Comparison of ENCODE assay signal across 25 mouse cellular contexts in the genomic region with DNA sequence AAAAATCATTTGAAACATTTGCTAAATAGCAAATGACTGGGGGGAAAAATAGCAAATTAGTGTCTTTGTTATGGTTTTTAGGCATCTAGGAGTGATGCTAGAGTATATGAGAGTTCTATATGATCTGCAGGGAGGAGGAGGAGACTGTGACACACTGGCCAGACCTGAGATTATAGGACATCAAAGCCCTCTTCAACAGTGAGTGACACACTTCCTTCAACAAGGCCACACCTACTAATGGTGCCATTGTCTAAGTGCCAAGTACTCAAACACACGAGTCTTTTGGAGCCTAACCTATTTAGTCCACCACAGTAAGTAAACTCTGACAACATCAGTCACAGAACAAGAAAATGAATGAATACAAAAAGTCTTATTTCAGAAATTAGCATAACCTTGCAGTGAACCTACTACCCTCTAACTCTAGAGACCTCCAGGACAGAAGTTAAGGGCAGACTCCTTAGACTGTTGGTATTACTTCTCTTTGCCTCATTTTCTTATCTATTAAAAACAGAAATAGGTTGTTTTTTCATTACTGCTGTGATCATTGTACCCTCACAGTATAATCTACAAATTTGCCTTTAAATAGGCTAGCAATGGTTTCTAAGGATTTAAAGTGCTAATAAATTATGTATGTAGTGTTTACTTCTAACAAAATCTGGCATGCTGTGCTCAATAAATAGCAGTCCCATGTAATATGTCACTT. TPM values are rescaled to one million over a fixed set of nuclear protein-coding genes. Genes with fewer than 3 reads are reported as not detected.
DNase-seq lines count a peak whose midpoint lies in the region; ATAC-seq and TF ChIP-seq lines count a peak whose summit lies in the region.
"Had no signal": no experiment of that assay in that cellular context is flagged by ENCODE, and none has a peak within 500 bp of the region (broad histone marks: within the 10 kb centered on the region; RNA-seq: fewer than 3 reads in every experiment).

No protein-coding gene starts in this region.

- no peak for TF ChIP-seq RAD21 in MEL (IDR thresholded peaks at IDR 0.05; ENCODE audit: low read depth, low read length)

- H3K36me3 ChIP-seq in liver, adult 2 months (ENCODE audit: control insufficient read depth, insufficient read depth, low read length): no peaks in the 10 kb centered on the region
- peaks cover 0 to 27% of the 10 kb centered on the region in 2 experiments; a peak in 2 of 4 replicates for H3K36me3 ChIP-seq in MEL (ENCODE audit: control insufficient read depth in 1 of 2, insufficient read depth in 2 of 2, low read length in 2 of 2)
- H3K36me3 ChIP-seq: heart, embryonic 15.5 days had no signal

- H3K9me3 ChIP-seq in MEL (replicated peaks; ENCODE audit: insufficient read depth, low read length): no peaks in the 10 kb centered on the region
- H3K9me3 ChIP-seq: forebrain, embryonic 12.5 days; heart, embryonic 15.5 days; hindbrain, embryonic 10.5 days had no signal

- TF ChIP-seq CTCF in liver, adult 2 months (IDR thresholded peaks at IDR 0.05; ENCODE audit: low read depth, low read length): no peak
- no peak for TF ChIP-seq CTCF in MEL (IDR thresholded peaks at IDR 0.05 in 2 of 3, conservative IDR thresholded peaks at IDR 0.05 in 1 of 3; ENCODE audit: control insufficient read depth in 1 of 3, insufficient read depth in 1 of 3, low read depth in 2 of 3, low read length in 3 of 3, poor library complexity in 1 of 3, severe bottlenecking in 1 of 3)

- no peaks in the 10 kb centered on the region for H3K27me3 ChIP-seq in liver, adult 2 months (ENCODE audit: control insufficient read depth, insufficient read depth, low read length)
- no peaks in the 10 kb centered on the region for H3K27me3 ChIP-seq in MEL (ENCODE audit: control insufficient read depth in 1 of 2, insufficient read depth in 2 of 2, low read length in 2 of 2)
- H3K27me3 ChIP-seq: forebrain, embryonic 12.5 days; heart, embryonic 12.5 days; heart, embryonic 15.5 days had no signal

- peak; percentile 78 for ATAC-seq in megakaryocyte progenitor cell, adult 5-6 weeks (replicated peaks; ENCODE audit: poor library complexity)
- ATAC-seq: forebrain, embryonic 16.5 days; hindbrain, postnatal 0 days; inflammation-experienced regulatory T-cells, adult 6 months had no signal

- 5% methylated on average over 1 of the region's 1 CpGs for WGBS in liver, adult 2 months

- peak in 1 of 2 experiments; percentile 76 for TF ChIP-seq EP300 in MEL (IDR thresholded peaks at IDR 0.05; ENCODE audit: low read depth in 1 of 2, low read length in 2 of 2)

- no peaks in the 10 kb centered on the region; the same call in 1 of the 2 replicates for H3K79me2 ChIP-seq in liver, adult 2 months (ENCODE audit: control insufficient read depth, insufficient read depth, low read length)
- H3K79me2 ChIP-seq in MEL (ENCODE audit: control insufficient read depth, insufficient read depth, low read length, poor library complexity): no peaks in the 10 kb centered on the region

- no peak overlapping the region for H3K27ac ChIP-seq in liver, adult 2 months (replicated peaks; ENCODE audit: insufficient read depth, low read depth, low read length)
- H3K27ac ChIP-seq in MEL (ENCODE audit: control insufficient read depth, low read depth, low read length): peak overlapping the region; percentile 82
- H3K27ac ChIP-seq: forebrain, embryonic 12.5 days; heart, embryonic 15.5 days; hindbrain, embryonic 10.5 days; hindbrain, embryonic 14.5 days; hindbrain, postnatal 0 days had no signal

- H3K4me3 ChIP-seq in liver, adult 2 months (ENCODE audit: insufficient read depth, low read depth, low read length): no peak overlapping the region
- peak overlapping the region in 1 of 2 experiments; percentile 52; a peak in 2 of 4 replicates for H3K4me3 ChIP-seq in MEL (ENCODE audit: control insufficient read depth in 1 of 2, insufficient read depth in 1 of 2, low read depth in 2 of 2, low read length in 2 of 2)
- H3K4me3 ChIP-seq: forebrain, embryonic 12.5 days; heart, embryonic 12.5 days; heart, embryonic 15.5 days; hindbrain, embryonic 10.5 days had no signal

- no peaks in the 10 kb centered on the region; the same call in 1 of the 2 replicates for H3K4me1 ChIP-seq in liver, adult 2 months (ENCODE audit: control insufficient read depth, insufficient read depth, low read length)
- peaks cover 12 to 30% of the 10 kb centered on the region in 2 experiments for H3K4me1 ChIP-seq in MEL (ENCODE audit: control insufficient read depth in 1 of 2, insufficient read depth in 2 of 2, low read length in 2 of 2)
- H3K4me1 ChIP-seq: forebrain, embryonic 12.5 days; heart, embryonic 12.5 days; heart, embryonic 15.5 days; hindbrain, embryonic 10.5 days had no signal

- H3K9ac ChIP-seq in liver, adult 2 months (ENCODE audit: low read depth, low read length): no peak overlapping the region
- H3K9ac ChIP-seq in MEL (ENCODE audit: control insufficient read depth, low read depth, low read length, poor library complexity, severe bottlenecking): peak overlapping the region; percentile 21; the same call in 1 of the 2 replicates
- H3K9ac ChIP-seq: forebrain, embryonic 12.5 days; heart, embryonic 12.5 days; heart, embryonic 15.5 days; hindbrain, embryonic 14.5 days had no signal

- peak; percentile 23 for DNase-seq in liver, adult 2 months (ENCODE audit: extremely low read depth, low read depth, low spot score)
- DNase-seq in liver (no peak), MEL (ENCODE audit: low read depth, low spot score) (peak; percentile 82)
- DNase-seq in c-Kit-positive CD71-positive TER-119-negative erythroid progenitor cells, embryonic 14.5 days (ENCODE audit: low read depth): peak; percentile 20
- no peak for DNase-seq in heart, adult 11 months
- no peak for DNase-seq in gastrocnemius, postnatal 10 days
- DNase-seq in layer of hippocampus, adult 8-10 months (ENCODE audit: low spot score in 2 of 2): no peak
- DNase-seq: adrenal gland, adult 2 months; adrenal gland, postnatal 14 days; cerebellum, adult 18-20 months; cerebellum, adult 9-10 months; cerebellum, postnatal 14 days; gastrocnemius, postnatal 14 days; heart, adult 18-20 months; heart, postnatal 10 days; heart, postnatal 36 days had no signal

- TF ChIP-seq POLR2A in liver, adult 2 months (IDR thresholded peaks at IDR 0.05; ENCODE audit: extremely low read depth, insufficient read depth, low read length): no peak
- TF ChIP-seq POLR2A in MEL (IDR thresholded peaks at IDR 0.05; ENCODE audit: control insufficient read depth in 1 of 2, insufficient read depth in 1 of 2, low read depth in 1 of 2, low read length in 2 of 2, poor library complexity in 1 of 2): no peak

TF ChIP-seq in MEL, 35 proteins besides CTCF, POLR2A, EP300 and RAD21 (continues in another document):
- TF ChIP-seq MYC (IDR thresholded peaks at IDR 0.05; ENCODE audit: low read depth, low read length) (no peak), CHD1 (IDR thresholded peaks at IDR 0.05; ENCODE audit: low read depth, low read length) (no peak), ZNF384 (IDR thresholded peaks at IDR 0.05; ENCODE audit: low read depth, low read length) (peak; percentile 39; the same call in 1 of the 2 replicates), MYB (IDR thresholded peaks at IDR 0.05; ENCODE audit: low read depth, low read length) (no peak), NRF1 (IDR thresholded peaks at IDR 0.05; ENCODE audit: insufficient read depth, low read depth, low read length, poor library complexity, severe bottlenecking) (no peak), E2F4 (IDR thresholded peaks at IDR 0.05; ENCODE audit: borderline replicate concordance, low read depth, low read length) (no peak), RCOR1 (IDR thresholded peaks at IDR 0.05; ENCODE audit: low read depth, low read length) (peak; percentile 53), MAZ (IDR thresholded peaks at IDR 0.05; ENCODE audit: low read depth, low read length) (no peak), ZKSCAN1 (IDR thresholded peaks at IDR 0.05; ENCODE audit: low read depth, low read length) (no peak), TBP (IDR thresholded peaks at IDR 0.05; ENCODE audit: low read depth, low read length) (no peak), MAX (IDR thresholded peaks at IDR 0.05; ENCODE audit: low read length) (no peak), MAFK (IDR thresholded peaks at IDR 0.05; ENCODE audit: borderline replicate concordance, low read depth, low read length) (no peak), USF2 (IDR thresholded peaks at IDR 0.05; ENCODE audit: borderline replicate concordance in 1 of 2, insufficient read depth in 1 of 2, low read depth in 1 of 2, low read length in 2 of 2) (no peak), GABPA (IDR thresholded peaks at IDR 0.05; ENCODE audit: low read depth, low read length) (no peak), MEF2A (IDR thresholded peaks at IDR 0.05; ENCODE audit: extremely low read depth, insufficient replicate concordance, low read depth, low read length, poor library complexity, severe bottlenecking) (peak; percentile 12; the same call in 1 of the 2 replicates), ZMIZ1 (IDR thresholded peaks at IDR 0.05; ENCODE audit: low read depth, low read length) (no peak), NELFE (IDR thresholded peaks at IDR 0.05; ENCODE audit: low read depth, low read length) (no peak), TCF12 (IDR thresholded peaks at IDR 0.05; ENCODE audit: low read depth, low read length) (peak; percentile 68; the same call in 1 of the 2 replicates), SIN3A (IDR thresholded peaks at IDR 0.05; ENCODE audit: low read length) (0 out of 2 replicates have a peak, but pooled peaks have one; percentile 56)

RNA-seq across cellular contexts. Expression of gene Cdan1, which starts 22.8 kb away (rescaled TPM):
- 3.4 and 3.7 TPM in 2 replicates for total RNA-seq in liver, adult 2 months (2014; rRNA removed)
- 7.7 and 8.6 TPM in 2 replicates for polyA plus RNA-seq in liver, adult 2 months (2012; rRNA removed)
- total RNA-seq in MEL (2012; rRNA removed): 10.8 and 10.9 TPM in 2 replicates
- 10 to 100 TPM in 1 of 2 experiments, not detected in 1; 27.6 TPM for polyA plus RNA-seq in MEL (2012; ENCODE audit: insufficient read depth in 1 of 2, insufficient read length in 2 of 2, low read depth in 1 of 2, low replicate concordance in 2 of 2, missing spikeins in 1 of 2)
- total RNA-seq in megakaryocyte progenitor cell, adult 5-6 weeks (2015): 13.3 and 14.4 TPM in 2 replicates
- total RNA-seq in megakaryocyte progenitor cell, adult 5-6 weeks (2017): 13.0 and 17.6 TPM in 2 replicates
- total RNA-seq in gastrocnemius, postnatal 10 days (2021): 1 to 10 TPM; 8.1 to 9.8 TPM
- 10 to 100 TPM; 27.0 to 35.3 (median 29.6) TPM for total RNA-seq in layer of hippocampus, adult 8-10 months (2022)

RNA-seq across cellular contexts. Expression of gene Ttbk2, which starts 23.3 kb away (rescaled TPM):
- total RNA-seq in liver, adult 2 months (2014; rRNA removed): 3.0 TPM in 2 replicates
- polyA plus RNA-seq in liver, adult 2 months (2012; rRNA removed): 0.61 TPM in 2 replicates
- 2.1 and 2.6 TPM in 2 replicates for total RNA-seq in MEL (2012; rRNA removed)
- 1 to 10 TPM in 1 of 2 experiments, not detected in 1; 3.0 TPM for polyA plus RNA-seq in MEL (2012; ENCODE audit: insufficient read depth in 1 of 2, insufficient read length in 2 of 2, low read depth in 1 of 2, low replicate concordance in 2 of 2, missing spikeins in 1 of 2)
- 4.0 and 5.2 TPM in 2 replicates for total RNA-seq in megakaryocyte progenitor cell, adult 5-6 weeks (2015)
- total RNA-seq in megakaryocyte progenitor cell, adult 5-6 weeks (2017): 4.5 and 7.4 TPM in 2 replicates
- 10 to 100 TPM in 1 of 2 experiments, 1 to 10 TPM in 1; 8.6 to 12.5 TPM for total RNA-seq in gastrocnemius, postnatal 10 days (2021)
- 10 to 100 TPM; 63.7 to 77.3 (median 72.4) TPM for total RNA-seq in layer of hippocampus, adult 8-10 months (2022)

Comparison
In these comparisons a context has a peak if more than half of its experiments do, and no peak if none do; other contexts are left out.
1. DNase-seq: peak in liver, adult 2 months (single experiment), MEL (single experiment) and c-Kit-positive CD71-positive TER-119-negative erythroid progenitor cells, embryonic 14.5 days (single experiment); none in liver (single experiment), heart, adult 11 months (single experiment), gastrocnemius, postnatal 10 days (single experiment) and layer of hippocampus, adult 8-10 months (0 of 2).
2. RNA of gene Ttbk2, which starts 23.3 kb away (total RNA-seq): 63.7 to 77.3 TPM in layer of hippocampus, adult 8-10 months; 8.6 to 12.5 TPM in gastrocnemius, postnatal 10 days, 4.0 to 7.4 TPM in megakaryocyte progenitor cell, adult 5-6 weeks, 3.0 TPM in liver, adult 2 months and 2.1 to 2.6 TPM in MEL; every median in the first group is over 4 times any median in the second.